Mouse (Mus musculus) spleen, postnatal 4 days (tissue): ENCODE results near the gene Dcaf10.
"Not testable (repeated sequence)": the region's sequence is repeated elsewhere in the genome, so short reads cannot be mapped to it uniquely, and the experiment has no call there.

Experiments used
- DNase-seq, 2 experiments: peaks; one replicate each; pipeline ENCODE4 v3.0.0; 2022; ENCODE audit warnings: low spot score in 2 of 2

Dcaf10 gene

DNA sequence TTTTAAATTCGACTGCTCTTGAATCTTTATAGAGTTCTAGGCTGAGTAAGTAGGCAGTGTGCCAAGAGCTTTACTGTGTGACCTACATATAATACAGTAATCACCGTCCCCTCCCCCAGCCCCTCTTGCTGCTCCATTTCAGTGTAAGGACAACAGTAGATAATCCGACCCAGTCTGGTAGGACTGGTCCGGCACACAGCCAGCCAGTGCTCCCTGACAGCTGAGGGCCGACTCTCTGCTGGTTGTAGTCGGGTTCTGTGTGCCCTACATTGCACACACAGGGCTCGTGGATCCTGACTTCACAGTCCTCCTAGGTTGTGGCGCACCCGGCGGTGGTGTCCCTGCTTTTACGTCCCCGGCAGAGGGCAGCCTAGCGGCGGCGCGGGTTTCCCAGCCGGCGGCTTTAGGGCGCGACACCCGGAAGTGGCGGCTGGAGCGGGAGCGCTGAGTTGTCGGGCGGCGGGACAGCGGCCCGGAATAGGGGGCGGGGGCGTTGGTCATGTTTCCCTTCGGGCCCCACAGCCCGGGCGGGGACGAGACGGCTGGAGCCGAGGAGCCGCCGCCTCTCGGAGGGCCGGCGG lies at the start of gene Dcaf10:
Gene Dcaf10, plus strand, starts transcription at position 433 of the 581 bp plus-strand sequence.
- peak; percentile 94 to 98 for DNase-seq

DNA sequence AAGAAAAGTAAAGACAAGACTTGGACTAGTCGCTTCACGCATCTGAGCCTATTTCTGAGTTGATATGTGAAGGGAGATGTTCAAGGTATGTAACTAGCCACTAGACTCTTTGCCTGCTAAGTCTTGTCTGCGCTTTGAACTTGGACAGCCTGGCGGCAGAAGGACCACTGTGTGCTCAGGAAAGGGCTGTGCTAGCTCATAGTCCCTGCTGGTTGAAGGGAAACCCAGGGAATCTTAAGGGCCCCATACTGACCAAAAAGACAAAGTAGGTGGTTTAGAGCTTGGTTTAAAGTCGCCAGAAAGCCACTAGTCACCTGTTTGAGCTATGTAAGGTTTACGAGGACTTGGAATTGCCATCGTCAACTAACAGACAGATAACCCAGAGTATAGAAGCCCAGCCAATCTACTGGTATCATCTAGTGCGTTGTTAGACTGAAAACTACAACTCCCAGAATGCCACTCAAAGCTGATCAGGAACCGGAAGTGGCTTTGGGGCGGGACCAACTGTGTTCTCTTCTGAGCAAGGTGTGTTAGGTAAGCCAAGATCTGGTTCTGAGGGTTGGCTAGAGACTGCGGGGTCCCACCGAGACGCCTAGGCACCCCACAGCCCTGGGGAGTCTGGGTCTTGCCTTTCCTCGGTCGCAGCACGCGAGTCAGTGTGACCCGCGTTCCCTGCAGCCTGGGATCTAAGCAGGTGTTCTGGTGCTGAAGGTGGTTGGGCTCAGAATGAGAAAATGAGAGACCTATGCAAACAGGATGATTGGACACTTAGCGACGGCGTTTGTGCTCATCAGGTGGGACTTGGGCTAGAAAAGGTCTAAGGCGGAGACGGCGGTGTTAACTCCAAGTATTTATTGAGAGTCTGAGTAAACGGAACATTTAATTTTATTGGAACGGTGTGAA lies 45.0 kb upstream of the Dcaf10 start, which contains the start of gene Trmt10b:
Gene Trmt10b, plus strand, starts transcription at position 466 of the 903 bp plus-strand sequence.
- peak; percentile 62 to 82 for DNase-seq

DNA sequence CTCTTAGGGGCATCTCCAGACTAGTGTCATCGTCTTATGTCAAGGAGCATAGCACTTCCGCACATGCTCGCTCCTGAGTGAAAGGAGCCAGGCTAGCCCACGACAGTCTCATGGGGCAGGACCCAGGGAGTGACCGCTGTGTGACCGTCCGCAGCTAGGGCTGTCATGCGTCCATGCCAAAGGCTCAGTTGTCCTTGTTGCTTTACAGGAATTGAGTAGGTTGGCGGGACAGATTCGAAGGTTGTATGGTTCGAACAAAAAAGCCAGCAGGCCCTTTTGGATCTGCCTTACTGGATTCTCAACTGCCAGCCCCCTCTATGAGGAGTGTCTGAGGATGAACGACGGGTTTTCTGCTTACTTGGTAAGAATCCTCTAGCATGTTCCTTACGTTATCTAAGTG lies 36.4 kb upstream of the Dcaf10 start:
- DNase-seq = peak in 1 of 2 experiments; percentile 49

DNA sequence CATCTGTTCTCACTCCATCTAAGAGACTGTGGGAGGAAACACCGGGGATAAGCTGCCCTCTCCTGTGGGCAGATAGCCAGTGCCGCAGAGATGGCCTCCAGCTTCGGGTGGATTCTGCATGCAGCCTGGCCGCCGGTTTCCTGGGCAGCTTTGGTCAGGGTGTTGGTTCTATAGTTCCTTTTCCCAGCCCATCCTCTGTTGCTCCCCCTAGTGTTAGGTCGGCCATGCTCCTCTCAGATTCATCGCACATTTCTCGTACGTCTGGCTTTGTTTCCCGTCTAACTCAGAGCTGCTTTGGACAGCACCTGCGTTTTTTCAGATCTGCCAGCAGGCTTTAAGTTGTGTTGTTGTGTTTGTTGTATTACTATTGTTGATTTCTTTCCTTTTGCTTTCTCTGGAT lies 33.9 kb upstream of the Dcaf10 start:
- peak in 1 of 2 experiments; percentile 60 for DNase-seq

DNA sequence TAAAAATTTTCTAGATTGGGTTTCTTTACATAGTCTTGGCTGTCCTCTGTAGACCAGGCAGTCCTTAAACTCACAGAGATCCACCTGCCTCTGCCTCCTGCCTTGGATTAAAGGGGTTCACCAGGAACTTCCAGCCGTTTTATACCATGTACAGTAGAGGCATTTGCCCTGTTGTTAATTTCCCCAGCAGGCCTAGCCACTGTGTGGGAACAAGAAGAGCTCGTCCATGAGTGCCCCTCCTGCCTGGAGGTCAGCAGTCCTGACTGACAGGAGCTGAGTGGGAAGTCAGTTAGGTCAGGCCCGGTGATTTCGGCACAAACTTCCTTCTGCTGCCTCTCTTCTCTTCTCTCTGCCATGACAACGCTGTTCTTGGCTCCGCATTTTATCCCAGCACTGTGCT lies 33.3 kb upstream of the Dcaf10 start:
- peak in 1 of 2 experiments; percentile 52 for DNase-seq

DNA sequence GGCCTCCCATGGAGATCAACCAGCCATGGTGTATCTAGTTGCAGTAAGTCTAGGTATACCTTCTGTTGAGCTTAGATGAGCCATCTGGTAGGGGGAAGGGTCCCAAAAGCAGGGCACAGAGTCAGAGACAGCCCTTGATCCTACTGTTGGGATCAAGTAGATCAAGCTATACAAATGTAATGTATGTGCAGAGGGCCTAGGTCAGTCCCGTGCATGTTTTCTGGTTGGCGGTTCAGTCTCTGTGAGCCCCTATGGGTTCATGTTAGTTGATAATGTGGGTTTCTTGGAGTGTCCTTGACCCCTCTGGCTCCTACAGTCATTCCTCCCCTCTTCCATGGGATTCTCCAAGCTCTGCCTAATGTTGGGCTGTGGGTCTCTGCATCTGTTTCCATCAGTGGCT lies 30.8 kb upstream of the Dcaf10 start:
- peak in 1 of 2 experiments; percentile 19 for DNase-seq

DNA sequence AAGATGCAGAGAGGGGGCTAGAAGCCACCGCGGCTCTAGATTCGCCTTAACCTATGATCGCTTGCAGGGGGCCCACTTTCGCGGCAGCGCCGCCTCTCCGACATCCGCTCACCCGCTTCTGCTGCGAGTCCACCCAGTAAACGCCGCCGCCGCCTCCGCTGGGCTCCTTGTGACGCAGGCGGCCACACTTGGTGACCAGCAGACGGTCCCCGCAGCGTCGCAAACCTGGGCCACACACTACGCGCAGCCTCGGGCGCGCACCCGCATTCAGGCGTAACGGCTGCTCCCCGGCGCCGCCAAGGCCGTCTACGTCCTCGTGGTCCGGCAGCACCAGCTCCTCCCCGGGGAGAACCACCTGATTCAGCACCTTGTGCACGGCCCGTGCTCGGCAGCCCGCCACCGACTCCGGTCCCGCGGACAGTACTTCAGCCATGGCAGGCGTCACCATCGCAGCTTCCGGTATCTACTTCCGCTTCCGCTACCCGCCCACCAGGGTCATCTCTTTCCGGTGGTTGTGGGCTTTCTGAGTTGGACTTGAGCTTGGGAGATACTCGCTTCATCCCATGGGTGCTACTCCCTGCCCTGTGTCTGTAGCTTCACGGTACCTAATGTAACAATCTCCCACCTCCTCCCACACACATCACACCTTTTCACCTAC lies 21.6 kb upstream of the Dcaf10 start:
- peak; percentile 74 to 89 for DNase-seq

DNA sequence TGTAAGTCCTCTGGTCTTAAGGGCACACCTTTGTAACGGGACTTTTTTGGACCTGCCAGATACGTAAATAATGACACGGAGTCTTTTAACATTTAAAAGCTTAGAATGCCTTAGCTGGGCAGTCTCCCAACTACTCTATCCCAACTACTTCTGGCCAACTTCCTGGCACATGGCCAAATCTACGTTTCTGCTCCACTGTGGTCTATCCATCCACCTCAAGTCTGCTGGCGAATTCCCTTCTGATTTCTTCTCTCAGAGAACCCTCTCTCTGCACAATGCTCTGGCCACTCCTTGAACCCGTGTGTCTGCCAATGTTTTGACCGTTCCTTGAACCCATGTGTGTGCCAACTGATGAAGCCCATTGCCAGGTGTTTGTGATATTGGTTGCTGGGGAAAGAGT lies 10.8 kb upstream of the Dcaf10 start:
- no peak for DNase-seq

DNA sequence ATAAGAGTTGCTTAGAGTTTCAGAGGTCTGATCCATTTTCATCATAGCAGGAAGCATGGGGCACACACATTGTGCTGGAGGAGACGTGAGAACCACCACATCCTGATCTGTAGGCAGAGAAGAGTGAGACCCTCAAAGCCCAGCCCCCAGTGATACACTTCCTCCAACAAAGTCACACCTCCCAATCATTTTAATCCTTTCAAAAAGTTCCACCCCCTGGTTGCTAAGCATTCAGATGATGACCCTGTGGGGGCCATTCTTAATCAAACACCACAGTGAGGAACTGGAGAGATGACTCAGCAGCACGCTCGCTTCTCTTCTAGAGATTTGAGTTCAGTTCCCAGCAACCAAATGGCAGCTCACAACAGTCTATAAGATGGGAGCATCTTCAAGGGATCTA lies 9.4 kb upstream of the Dcaf10 start:
- DNase-seq = no peak

DNA sequence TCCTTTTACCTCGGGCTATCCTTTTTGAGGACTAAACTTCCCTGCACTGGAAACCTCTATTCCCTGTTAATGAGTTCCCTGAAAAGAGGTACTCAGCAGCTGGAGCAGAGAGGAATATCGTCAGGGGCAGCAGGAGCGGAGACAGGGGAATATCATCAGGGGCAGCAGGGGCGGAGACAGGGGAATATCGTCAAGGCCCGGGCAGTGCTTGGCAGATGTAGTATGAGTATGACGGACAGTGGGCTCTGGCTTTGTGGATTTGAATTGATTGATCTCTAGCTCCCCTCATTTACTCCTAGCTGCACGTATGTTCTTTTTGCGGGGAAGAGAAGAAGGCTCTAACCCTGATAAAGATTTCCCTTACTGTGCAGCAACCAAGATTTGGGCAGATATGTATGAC lies 675 bp upstream of the Dcaf10 start:
- DNase-seq = no peak

DNA sequence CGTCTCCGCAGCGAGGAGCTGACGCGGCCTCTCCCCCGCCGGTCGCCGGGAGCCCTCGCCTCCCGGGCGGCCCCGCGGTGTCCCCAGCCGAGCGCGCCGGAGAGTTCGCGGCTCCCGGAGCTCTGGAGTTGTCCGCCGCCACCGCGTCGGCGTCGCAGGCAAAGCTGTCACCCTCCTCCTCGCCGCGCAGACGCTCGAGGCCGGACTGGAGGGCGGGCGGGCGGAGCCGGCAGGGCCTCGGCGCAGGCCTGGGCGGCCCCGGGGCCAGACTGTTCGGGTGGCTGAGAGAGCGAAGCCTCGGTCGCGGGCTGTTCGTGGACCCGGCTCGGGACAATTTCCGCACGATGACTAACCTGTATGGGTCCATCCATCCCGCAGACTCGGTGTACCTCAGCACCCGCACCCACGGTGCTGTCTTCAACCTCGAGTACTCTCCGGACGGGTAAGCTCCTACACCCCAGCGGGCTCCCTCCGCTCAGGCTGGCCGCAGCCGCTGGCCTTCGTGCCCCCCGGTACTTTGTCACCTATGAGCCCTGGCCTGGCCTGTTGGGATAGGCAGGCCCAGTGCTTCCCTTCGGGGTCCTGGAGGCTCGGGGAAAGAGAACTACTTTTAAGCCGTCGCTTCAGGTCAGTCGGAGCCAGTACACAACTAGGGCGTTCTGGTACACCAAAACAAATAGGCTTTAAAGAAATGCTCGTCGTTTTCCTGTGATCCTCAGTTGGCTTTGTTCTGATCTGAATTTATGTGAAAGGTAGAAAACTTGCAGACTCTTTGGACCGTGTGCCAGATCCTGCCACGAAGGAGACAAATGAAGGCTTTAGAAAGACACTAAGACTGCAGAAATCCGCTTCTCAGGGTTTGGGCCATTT lies 620 bp downstream of the Dcaf10 start, which contains the start of gene Exosc3:
Gene Exosc3, minus strand, starts transcription at position 447 of the 870 bp plus-strand sequence.
- peak; percentile 66 to 85 for DNase-seq

DNA sequence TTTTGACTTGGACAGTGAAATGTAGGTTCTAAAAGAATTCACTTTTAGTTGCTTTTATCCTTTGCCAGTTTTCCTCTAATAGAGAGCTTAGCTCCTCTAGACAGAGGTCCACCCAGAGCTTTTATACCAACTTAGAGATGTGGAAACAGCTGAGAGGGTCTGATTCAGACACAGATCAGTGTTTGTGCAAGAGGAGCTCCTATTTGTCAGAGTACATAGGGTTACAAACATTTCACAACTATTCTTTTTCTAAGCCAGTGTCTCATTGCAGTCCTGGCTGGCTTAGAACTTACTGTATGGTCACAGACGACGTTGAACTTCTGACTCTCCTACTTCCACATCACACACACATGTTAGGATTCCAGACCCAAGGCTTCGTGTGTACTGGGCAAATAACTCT lies 14.8 kb downstream of the Dcaf10 start:
- DNase-seq = no peak

DNA sequence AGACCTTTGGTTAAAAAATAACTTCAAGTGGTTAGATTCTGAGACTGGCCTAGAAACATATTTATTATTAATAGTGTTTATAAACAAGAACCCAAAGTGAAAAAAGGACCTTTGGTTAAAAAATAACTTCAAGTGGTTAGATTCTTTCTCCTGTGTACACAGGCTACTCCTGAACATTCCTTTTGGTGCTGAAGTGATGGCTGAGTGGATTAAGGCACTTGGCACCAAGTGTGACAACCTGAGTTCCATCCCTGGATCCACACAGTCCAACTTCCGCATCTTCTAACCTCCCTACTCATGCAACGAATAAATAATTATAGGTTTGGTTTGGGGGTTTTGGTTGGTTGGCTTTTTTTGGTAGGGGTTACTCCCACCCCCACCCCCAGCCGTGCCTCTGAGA lies 29.4 kb downstream of the Dcaf10 start:
- no peak for DNase-seq

DNA sequence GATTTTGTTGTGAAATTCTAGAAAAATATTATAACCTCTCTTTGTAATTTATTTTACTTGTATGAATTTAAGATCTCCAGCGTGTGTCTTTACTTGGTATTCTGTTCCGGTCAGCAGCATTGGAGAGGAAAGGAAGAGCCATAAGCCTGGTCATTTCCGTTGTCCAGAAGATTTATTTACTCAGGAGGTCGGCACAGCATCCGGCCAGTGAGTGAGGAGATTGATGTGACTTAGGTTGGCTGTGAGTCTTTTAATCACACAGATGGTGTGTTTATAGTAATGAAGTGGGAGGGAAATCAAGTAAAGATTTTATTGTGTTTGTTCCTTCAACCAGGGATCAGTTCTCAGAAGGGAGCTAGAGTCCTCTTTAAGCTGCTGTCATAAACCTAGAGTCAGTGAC lies 33.0 kb downstream of the Dcaf10 start:
- DNase-seq = no peak

DNA sequence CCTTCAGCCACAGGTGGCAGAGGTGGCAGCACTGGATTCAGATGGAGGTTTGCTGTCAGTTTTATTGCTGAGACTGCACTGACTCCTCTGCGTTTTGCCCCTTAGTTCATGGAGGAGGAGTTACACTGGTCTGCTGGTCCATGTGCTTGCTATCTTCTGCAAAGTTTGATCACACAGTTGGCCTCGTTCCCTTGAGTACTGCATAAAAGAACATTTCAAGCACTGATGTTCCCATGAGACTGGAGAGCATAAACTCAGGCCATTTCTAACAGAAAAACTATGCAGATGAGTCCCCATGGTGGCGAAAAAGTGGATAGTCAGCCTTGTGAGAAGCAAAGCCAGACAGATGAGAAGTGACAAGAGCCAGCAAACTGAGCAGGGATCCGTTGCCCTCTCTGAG lies 34.7 kb downstream of the Dcaf10 start:
- no peak for DNase-seq

DNA sequence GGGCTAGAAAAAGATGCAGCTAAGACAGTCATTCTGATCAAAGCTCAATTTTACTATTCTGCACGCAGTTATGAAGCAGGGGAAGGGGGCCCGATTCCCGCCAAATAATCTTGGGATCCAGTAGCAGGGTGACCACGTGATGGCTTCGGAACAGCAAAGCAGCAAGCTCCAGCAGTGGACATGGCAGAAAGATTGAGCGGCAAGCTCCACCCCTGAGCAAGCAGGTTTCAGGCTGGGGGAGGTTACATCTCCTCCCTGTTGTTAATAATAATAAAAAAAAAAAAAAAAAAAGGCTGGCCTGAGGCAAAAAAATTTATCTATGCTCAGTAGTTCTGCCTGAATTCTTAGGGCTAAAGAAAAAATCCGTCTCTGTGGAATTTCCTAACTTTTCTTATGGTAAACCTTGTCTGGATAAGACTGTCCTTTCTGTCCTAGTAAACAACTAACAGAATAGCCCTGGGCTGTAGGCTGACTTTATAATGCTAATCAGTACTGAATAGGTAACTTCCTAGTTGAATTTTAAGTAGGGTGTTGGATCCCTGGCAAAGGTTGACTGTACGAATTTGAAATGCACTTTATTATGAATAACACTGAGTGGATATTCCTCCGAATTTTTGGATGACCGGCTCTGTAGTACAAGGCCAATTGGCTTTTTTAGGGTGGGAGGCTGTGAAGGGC lies 39.1 kb downstream of the Dcaf10 start:
- not testable (repeated sequence) for DNase-seq

DNA sequence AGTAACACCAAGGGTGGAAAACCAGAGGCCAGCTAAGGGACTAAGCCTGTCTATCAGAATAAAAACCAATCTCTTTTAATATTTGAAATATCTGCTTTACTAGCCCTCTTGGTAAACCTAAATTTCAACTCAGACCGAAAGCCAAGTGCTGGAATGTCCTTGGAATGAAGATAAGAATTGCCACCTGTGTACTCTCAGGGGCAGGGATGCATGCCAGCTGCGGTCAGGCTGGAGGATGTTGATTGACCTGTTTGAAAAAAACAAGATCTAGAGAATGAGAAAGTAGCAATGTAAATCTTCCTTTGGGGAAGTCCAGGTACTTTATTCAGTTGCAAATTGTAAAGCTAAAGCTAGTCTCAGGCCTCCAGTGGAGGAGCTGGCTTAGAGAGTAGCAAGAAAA lies 40.2 kb downstream of the Dcaf10 start:
- not testable (repeated sequence) for DNase-seq

DNA sequence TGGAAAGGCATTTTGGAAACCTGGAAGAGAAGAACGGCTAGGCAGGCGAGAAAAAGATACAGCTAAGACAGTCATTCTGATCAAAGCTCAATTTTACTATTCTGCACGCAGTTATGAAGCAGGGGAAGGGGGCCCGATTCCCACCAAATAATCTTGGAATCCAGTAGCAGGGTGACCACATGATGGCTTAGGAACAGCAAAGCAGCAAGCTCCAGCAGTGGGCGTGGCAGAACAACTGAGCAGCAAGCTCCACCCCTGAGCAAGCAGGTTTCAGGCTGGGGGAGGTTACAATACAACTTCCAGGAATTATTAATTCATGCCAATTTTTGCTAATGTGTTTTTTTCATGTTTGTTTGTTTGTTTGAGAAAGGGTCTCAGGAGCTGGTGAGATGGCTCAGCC lies 45.4 kb downstream of the Dcaf10 start:
- DNase-seq = not testable (repeated sequence)

DNA sequence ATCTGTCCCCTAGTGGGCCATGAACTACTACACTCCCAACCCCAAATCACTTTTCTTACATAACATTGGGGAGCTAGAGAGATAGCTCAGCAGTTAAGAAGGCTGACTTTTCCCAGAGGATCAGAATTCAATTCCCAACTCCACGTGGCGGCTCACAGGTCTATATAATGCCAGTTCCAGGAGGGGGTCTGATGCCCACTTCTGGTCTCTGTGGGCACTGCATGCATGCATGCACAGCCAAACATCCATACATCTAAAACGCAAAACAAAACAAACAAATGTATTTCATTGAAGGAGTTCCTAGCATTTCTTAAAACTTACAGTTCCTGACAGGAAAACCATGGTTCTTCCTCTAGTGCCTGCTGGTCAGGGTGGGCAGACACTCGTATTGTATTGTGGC lies 50.2 kb downstream of the Dcaf10 start:
- DNase-seq = no peak

DNA sequence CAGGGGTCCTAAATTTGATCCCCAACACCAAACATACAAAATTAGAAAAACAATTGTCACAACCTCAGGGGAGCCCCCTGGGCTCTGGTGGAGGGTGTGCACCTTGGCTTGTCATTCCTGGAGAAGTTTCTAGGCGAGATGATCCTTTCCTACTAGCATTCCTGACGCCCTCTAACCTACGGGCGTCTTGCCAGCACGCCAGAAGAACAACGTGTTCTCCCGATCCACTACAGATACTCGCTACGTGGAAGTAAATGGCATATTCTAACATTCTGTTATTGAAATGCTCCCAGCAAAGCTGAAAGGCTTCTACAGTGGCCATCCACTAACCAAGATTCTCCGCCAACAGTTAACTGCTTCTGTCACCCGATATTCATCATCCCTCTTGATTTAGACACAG lies 50.7 kb downstream of the Dcaf10 start:
- no peak for DNase-seq

DNA sequence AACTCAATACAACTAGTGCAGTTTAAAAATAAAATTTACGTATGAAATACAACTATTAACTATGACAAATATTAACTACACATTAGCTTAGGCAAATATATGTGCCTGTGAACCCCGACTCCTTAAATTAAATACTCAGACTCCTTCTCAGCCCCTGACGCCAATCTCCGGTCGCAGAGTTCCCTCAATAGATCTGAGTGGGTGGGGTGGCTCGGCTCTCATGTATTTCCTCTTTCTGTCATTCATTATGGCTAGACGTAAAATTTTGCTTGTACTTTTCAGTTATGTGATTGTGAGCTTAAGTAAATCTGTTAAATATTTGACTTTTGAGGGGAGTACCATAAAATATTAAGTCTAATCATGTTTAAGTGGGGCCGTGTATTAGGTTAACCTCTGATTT lies 51.1 kb downstream of the Dcaf10 start:
- no peak for DNase-seq
